8 mouse cellular contexts compared by ENCODE assay signal in genomic region chr4:41497579-41497978, GRCm38 (mm10). TPM values are rescaled to one million over a fixed set of nuclear protein-coding genes. Genes with fewer than 3 reads are reported as not detected.
DNase-seq lines count a peak whose midpoint lies in the region; ATAC-seq and TF ChIP-seq lines count a peak whose summit lies in the region.

No protein-coding gene starts in this region.

- peak overlapping the region; percentile 25; the same call in 1 of the 2 replicates for H3K9ac ChIP-seq in heart, embryonic 15.5 days
- peak overlapping the region; percentile 41; the same call in 1 of the 2 replicates for H3K9ac ChIP-seq in forebrain, postnatal 0 days
- no peak overlapping the region for H3K9ac ChIP-seq in liver, embryonic 13.5 days
- H3K9ac ChIP-seq in stomach, embryonic 16.5 days (ENCODE audit: low read length) = no peak overlapping the region

- no peak for ATAC-seq in heart, embryonic 15.5 days (replicated peaks; ENCODE audit: insufficient number of reproducible peaks, insufficient read depth, low FRiP score, low read depth)
- peak; percentile 47 for ATAC-seq in forebrain, postnatal 0 days
- ATAC-seq in liver, embryonic 13.5 days (ENCODE audit: low read depth) = no peak
- ATAC-seq in stomach, embryonic 16.5 days (ENCODE audit: insufficient read depth, low FRiP score) = no peak

- intact Hi-C loops in heart, postnatal 25 days (cut with DNase I) = no loop called here

- TF ChIP-seq CTCF in forebrain, postnatal 0 days (IDR thresholded peaks at IDR 0.05; ENCODE audit: low read depth) = peak; percentile 75

- H3K4me2 ChIP-seq in heart, embryonic 15.5 days = peak overlapping the region; percentile 70
- H3K4me2 ChIP-seq in forebrain, postnatal 0 days (ENCODE audit: low read depth) = peak overlapping the region; percentile 46
- peak overlapping the region; percentile 47 for H3K4me2 ChIP-seq in liver, embryonic 13.5 days
- H3K4me2 ChIP-seq in stomach, embryonic 16.5 days (ENCODE audit: low read depth, low read length) = peak overlapping the region; percentile 44

- peak overlapping the region; percentile 41 for H3K4me3 ChIP-seq in heart, embryonic 15.5 days
- peak overlapping the region; percentile 32 for H3K4me3 ChIP-seq in forebrain, postnatal 0 days (ENCODE audit: low read depth, low read length)
- peak overlapping the region; percentile 25 for H3K4me3 ChIP-seq in liver, embryonic 13.5 days (replicated peaks)
- peak overlapping the region; percentile 20 for H3K4me3 ChIP-seq in stomach, embryonic 16.5 days (replicated peaks; ENCODE audit: low read length)

- DNase-seq in heart, postnatal 25 days (ENCODE audit: low spot score) = no peak
- DNase-seq in ZHBTc4 (ENCODE audit: low read depth, low spot score) = peak; percentile 87
- peak; percentile 61 for DNase-seq in forebrain, postnatal 0 days
- DNase-seq in liver, embryonic 13.5 days = no peak
- no peak for DNase-seq in frontal cortex, postnatal 36 days (ENCODE audit: low spot score in 2 of 2)
- DNase-seq in kidney, postnatal 25 days = no peak

- peaks cover 29% of the 10 kb centered on the region for H3K4me1 ChIP-seq in heart, embryonic 15.5 days (replicated peaks)
- 0 out of 2 replicates have a peak, but pooled peaks cover 6% of the 10 kb centered on the region for H3K4me1 ChIP-seq in forebrain, postnatal 0 days (ENCODE audit: insufficient read depth)
- H3K4me1 ChIP-seq in liver, embryonic 13.5 days (replicated peaks) = peaks cover 36% of the 10 kb centered on the region
- H3K4me1 ChIP-seq in stomach, embryonic 16.5 days (ENCODE audit: control insufficient read depth, insufficient read depth, low read length) = peaks cover 26% of the 10 kb centered on the region

- H3K27ac ChIP-seq in heart, embryonic 15.5 days = no peak overlapping the region
- no peak overlapping the region for H3K27ac ChIP-seq in forebrain, postnatal 0 days (ENCODE audit: low read depth, low read length)
- H3K27ac ChIP-seq in liver, embryonic 13.5 days = no peak overlapping the region
- no peak overlapping the region for H3K27ac ChIP-seq in stomach, embryonic 16.5 days (ENCODE audit: low read length)

- H3K9me3 ChIP-seq in heart, embryonic 15.5 days (replicated peaks) = no peaks in the 10 kb centered on the region
- H3K9me3 ChIP-seq in forebrain, postnatal 0 days (ENCODE audit: low read length) = no peaks in the 10 kb centered on the region
- H3K9me3 ChIP-seq in liver, embryonic 13.5 days (replicated peaks) = no peaks in the 10 kb centered on the region
- H3K9me3 ChIP-seq in stomach, embryonic 16.5 days (replicated peaks; ENCODE audit: control insufficient read depth, low read length) = no peaks in the 10 kb centered on the region

- 5% methylated on average over 34 of the region's 34 CpGs for WGBS in heart, embryonic 15.5 days
- 7% methylated on average over 34 of the region's 34 CpGs for WGBS in forebrain, postnatal 0 days
- 1% methylated on average over 34 of the region's 34 CpGs for WGBS in liver, embryonic 13.5 days (ENCODE audit: insufficient replicate concordance)
- 9% methylated on average over 34 of the region's 34 CpGs for WGBS in stomach, embryonic 16.5 days

- H3K36me3 ChIP-seq in heart, embryonic 15.5 days = no peaks in the 10 kb centered on the region
- H3K36me3 ChIP-seq in forebrain, postnatal 0 days (ENCODE audit: insufficient read depth) = no peaks in the 10 kb centered on the region
- H3K36me3 ChIP-seq in liver, embryonic 13.5 days = no peaks in the 10 kb centered on the region
- no peaks in the 10 kb centered on the region for H3K36me3 ChIP-seq in stomach, embryonic 16.5 days (ENCODE audit: control insufficient read depth, insufficient read depth, low read length)

- peaks cover 74% of the 10 kb centered on the region for H3K27me3 ChIP-seq in heart, embryonic 15.5 days
- H3K27me3 ChIP-seq in forebrain, postnatal 0 days (ENCODE audit: insufficient read depth, low read length) = peaks cover 32% of the 10 kb centered on the region
- H3K27me3 ChIP-seq in liver, embryonic 13.5 days = peaks cover 80% of the 10 kb centered on the region
- peaks cover 55% of the 10 kb centered on the region for H3K27me3 ChIP-seq in stomach, embryonic 16.5 days (ENCODE audit: control insufficient read depth, insufficient read depth, low read length)

RNA-seq across cellular contexts. Expression of gene AI464131, which starts 5.3 kb away (rescaled TPM):
- polyA plus RNA-seq in heart, embryonic 15.5 days (2015; fragmentation: Nextera tagmentation; extraction: Ambion mirVana) = 2.7 and 4.0 TPM in 2 replicates
- 10 to 100 TPM; 10.2 to 10.4 TPM for total RNA-seq in heart, postnatal 25 days (2021)
- 14.7 and 16.0 TPM in 2 replicates for total RNA-seq in forebrain, postnatal 0 days (2014; rRNA removed)
- polyA plus RNA-seq in forebrain, postnatal 0 days (2015; fragmentation: Nextera tagmentation; extraction: Ambion mirVana) = 4.7 and 8.2 TPM in 2 replicates
- 0.51 and 0.72 TPM in 2 replicates for polyA plus RNA-seq in liver, embryonic 13.5 days (2015; fragmentation: Nextera tagmentation; extraction: Ambion mirVana)
- polyA plus RNA-seq in stomach, embryonic 16.5 days (2015; fragmentation: Nextera tagmentation; extraction: Ambion mirVana) = 7.9 and 9.6 TPM in 2 replicates

RNA-seq across cellular contexts. Expression of gene 1110017D15Rik, which starts 19.6 kb away (rescaled TPM):
- 0.77 and 0.95 TPM in 2 replicates for polyA plus RNA-seq in heart, embryonic 15.5 days (2015; fragmentation: Nextera tagmentation; extraction: Ambion mirVana)
- not detected for total RNA-seq in heart, postnatal 25 days (2021)
- 11.8 and 15.6 TPM in 2 replicates for total RNA-seq in forebrain, postnatal 0 days (2014; rRNA removed)
- polyA plus RNA-seq in forebrain, postnatal 0 days (2015; fragmentation: Nextera tagmentation; extraction: Ambion mirVana) = 21.1 and 21.7 TPM in 2 replicates
- polyA plus RNA-seq in liver, embryonic 13.5 days (2015; fragmentation: Nextera tagmentation; extraction: Ambion mirVana) = 0.19 TPM in 1 of 2 replicates, not detected in the other
- 0.65 and 0.87 TPM in 2 replicates for polyA plus RNA-seq in stomach, embryonic 16.5 days (2015; fragmentation: Nextera tagmentation; extraction: Ambion mirVana)

RNA-seq across cellular contexts. Expression of gene Nudt2, which starts 32.6 kb away (rescaled TPM):
- polyA plus RNA-seq in heart, embryonic 15.5 days (2015; fragmentation: Nextera tagmentation; extraction: Ambion mirVana) = 37.1 and 38.5 TPM in 2 replicates
- 10 to 100 TPM; 29.6 to 32.7 TPM for total RNA-seq in heart, postnatal 25 days (2021)
- 56.0 and 80.3 TPM in 2 replicates for total RNA-seq in forebrain, postnatal 0 days (2014; rRNA removed)
- 95.5 and 101 TPM in 2 replicates for polyA plus RNA-seq in forebrain, postnatal 0 days (2015; fragmentation: Nextera tagmentation; extraction: Ambion mirVana)
- polyA plus RNA-seq in liver, embryonic 13.5 days (2015; fragmentation: Nextera tagmentation; extraction: Ambion mirVana) = 27.7 and 32.0 TPM in 2 replicates
- 49.5 and 49.6 TPM in 2 replicates for polyA plus RNA-seq in stomach, embryonic 16.5 days (2015; fragmentation: Nextera tagmentation; extraction: Ambion mirVana)

RNA-seq across cellular contexts. Expression of gene Kif24, which starts 32.9 kb away (rescaled TPM):
- polyA plus RNA-seq in heart, embryonic 15.5 days (2015; fragmentation: Nextera tagmentation; extraction: Ambion mirVana) = 3.0 and 4.4 TPM in 2 replicates
- total RNA-seq in heart, postnatal 25 days (2021) = under 1 TPM; 0.26 to 0.45 TPM
- 2.2 and 4.2 TPM in 2 replicates for total RNA-seq in forebrain, postnatal 0 days (2014; rRNA removed)
- polyA plus RNA-seq in forebrain, postnatal 0 days (2015; fragmentation: Nextera tagmentation; extraction: Ambion mirVana) = 0.78 and 1.8 TPM in 2 replicates
- 5.7 and 7.0 TPM in 2 replicates for polyA plus RNA-seq in liver, embryonic 13.5 days (2015; fragmentation: Nextera tagmentation; extraction: Ambion mirVana)
- 4.8 and 6.0 TPM in 2 replicates for polyA plus RNA-seq in stomach, embryonic 16.5 days (2015; fragmentation: Nextera tagmentation; extraction: Ambion mirVana)

Comparison
In these comparisons a context has a peak if more than half of its experiments do, and no peak if none do; other contexts are left out.
1. H3K9ac ChIP-seq: peak in heart, embryonic 15.5 days (single experiment) and forebrain, postnatal 0 days (single experiment); none in liver, embryonic 13.5 days (single experiment) and stomach, embryonic 16.5 days (single experiment).
2. DNase-seq: peak in ZHBTc4 (single experiment) and forebrain, postnatal 0 days (single experiment); none in heart, postnatal 25 days (single experiment), liver, embryonic 13.5 days (single experiment), frontal cortex, postnatal 36 days (0 of 2) and kidney, postnatal 25 days (0 of 2).
3. RNA of gene 1110017D15Rik, which starts 19.6 kb away (polyA plus RNA-seq): 21.1 to 21.7 TPM in forebrain, postnatal 0 days; 0.77 to 0.95 TPM in heart, embryonic 15.5 days, 0.65 to 0.87 TPM in stomach, embryonic 16.5 days and 0.19 TPM in liver, embryonic 13.5 days; every median in the first group is over 10 times any median in the second.
4. Peak in every context shown above with its lines, with median percentiles within 50 percentile points of each other: H3K4me2 ChIP-seq and H3K4me3 ChIP-seq.